Mouse (Mus musculus) midbrain, postnatal 0 days (tissue): ENCODE data around the gene Mrpl41. TPM values are rescaled to one million over a fixed set of nuclear protein-coding genes. Genes with fewer than 3 reads are reported as not detected.
A peak's percentile ranks its signal among the peaks of the same experiment; 100 is the strongest.
"Not testable (repeated sequence)": the region's sequence is repeated elsewhere in the genome, so short reads cannot be mapped to it uniquely, and the experiment has no call there.

Source experiments
- ATAC-seq: fragments of 200-750 bp; cut with Nextera tagmentation; 2 replicates; pipeline ENCODE4 v1.8.0; 2017; ENCODE audit warnings: moderate number of reproducible peaks, mild to moderate bottlenecking, moderate TSS enrichment, moderate library complexity; ENCODE audit not compliant: low FRiP score
- DNase-seq: peaks from one replicate; pipeline ENCODE4 v3.0.0-alpha.2; 2015; ENCODE audit warnings: low spot score
- H3K27ac ChIP-seq: fragments of 300-500 bp; sonication (generic); 2 replicates; pipeline ENCODE4 v1.5.1; 2014; ENCODE audit warnings: low read depth, mild to moderate bottlenecking, low read length, mixed read lengths
- H3K27me3 ChIP-seq: fragments of 300-500 bp; sonication (generic); 2 replicates; pipeline ENCODE4 v1.6.1; 2014; ENCODE audit warnings: low read length, control low read depth, mixed read lengths; ENCODE audit not compliant: insufficient read depth
- H3K36me3 ChIP-seq: fragments of 300-500 bp; sonication (generic); 2 replicates; pipeline ENCODE4 v1.6.1; 2014; ENCODE audit warnings: low read length, control low read depth, mixed read lengths; ENCODE audit not compliant: insufficient read depth
- H3K4me1 ChIP-seq: fragments of 300-500 bp; sonication (generic); 2 replicates; pipeline ENCODE4 v1.6.1; 2014; ENCODE audit warnings: mild to moderate bottlenecking, control low read depth, antibody characterized with exemption, low read length, mixed read lengths; ENCODE audit not compliant: insufficient read depth
- H3K4me2 ChIP-seq: fragments of 300-500 bp; sonication (generic); 2 replicates; pipeline ENCODE4 v1.6.1; 2014; ENCODE audit warnings: low read depth, mild to moderate bottlenecking, low read length, mixed read lengths; ENCODE audit not compliant: poor library complexity, severe bottlenecking
- H3K4me3 ChIP-seq: fragments of 300-500 bp; sonication (generic); 2 replicates; pipeline ENCODE4 v1.5.1; 2014; ENCODE audit warnings: low read depth, mild to moderate bottlenecking, low read length, moderate library complexity
- H3K9ac ChIP-seq: fragments of 300-500 bp; sonication (generic); replicated peaks from 2 replicates; pipeline ENCODE4 v1.6.1; 2014; ENCODE audit warnings: mild to moderate bottlenecking, low read length, moderate library complexity, mixed read lengths; ENCODE audit not compliant: poor library complexity, severe bottlenecking
- H3K9me3 ChIP-seq: fragments of 300-500 bp; sonication (generic); 2 replicates; pipeline ENCODE4 v1.6.1; 2016; ENCODE audit warnings: low read length, control low read depth
- CTCF ChIP-seq: IDR thresholded peaks from 2 replicates; pipeline ENCODE4 v1.5.1; 2016; ENCODE audit warnings: antibody characterized with exemption, mild to moderate bottlenecking
- WGBS: fragments of 180-500 bp; shearing (Covaris S2); extraction: QIAGEN DNeasy Blood & Tissue Kit; methylation state at CpG from one replicate; pipeline ENCODE4 v1.1.7; 2014; 5-methylcytosine and 5-hydroxymethylcytosine counted together
- polyA plus RNA-seq: library from polyadenylated mRNA; unstranded; fragments of >200 nt; fragmentation: Nextera tagmentation; extraction: Ambion mirVana; gene quantifications from 2 replicates; pipeline ENCODE4 v1.2.1, GENCODE M21; 2015
- total RNA-seq: library from RNA; depleted of rRNA; stranded (reverse); fragments of >200 nt; gene quantifications from 2 replicates; pipeline ENCODE4 v1.2.3, GENCODE M21; 2014

Gene Mrpl41
- total and polyA plus RNA-seq, 2 experiments from 2014 or later: 68.1 to 183 TPM

- peak; percentile 68 for TF ChIP-seq CTCF
- DNase-seq (peak; percentile 20), ATAC-seq (no peak)
- Histone ChIP-seq H3K27me3 (no peaks in the 10 kb centered on the region), H3K4me1 (no peaks in the 10 kb centered on the region), H3K4me2 (no peak overlapping the region), H3K36me3 (no peaks in the 10 kb centered on the region), H3K4me3 (no peak overlapping the region), H3K9me3 (no peaks in the 10 kb centered on the region), H3K9ac (no peak overlapping the region), H3K27ac (no peak overlapping the region)
- WGBS: 64% methylated on average over 3 of the region's 3 CpGs
These were observed 25.8 kb upstream of the Mrpl41 start for GRCm38 (mm10) chr2:25000544-25001235.

GRCm38 (mm10) chr2:24996471-24996870 is 21.6 kb upstream of the Mrpl41 start:
- no peaks in the 10 kb centered on the region for H3K27me3 ChIP-seq
- H3K4me3 ChIP-seq: no peak overlapping the region
- no peak for DNase-seq
- H3K36me3 ChIP-seq: no peaks in the 10 kb centered on the region
- H3K27ac ChIP-seq: no peak overlapping the region
- no peak overlapping the region for H3K9ac ChIP-seq
- no peaks in the 10 kb centered on the region for H3K9me3 ChIP-seq
- 88% methylated on average over 2 of the region's 2 CpGs for WGBS
- ATAC-seq: no peak
- TF ChIP-seq CTCF: no peak
- no peaks in the 10 kb centered on the region for H3K4me1 ChIP-seq
- no peak overlapping the region for H3K4me2 ChIP-seq

- Histone ChIP-seq H3K27me3 (no peaks in the 10 kb centered on the region), H3K9me3 (no peaks in the 10 kb centered on the region), H3K4me2 (no peak overlapping the region), H3K27ac (no peak overlapping the region), H3K4me3 (no peak overlapping the region), H3K36me3 (no peaks in the 10 kb centered on the region), H3K9ac (no peak overlapping the region), H3K4me1 (no peaks in the 10 kb centered on the region)
- TF ChIP-seq CTCF: no peak
- 92% methylated on average over 6 of the region's 6 CpGs for WGBS
- no peak for DNase-seq
- ATAC-seq: no peak
These were observed 20.4 kb upstream of the Mrpl41 start for GRCm38 (mm10) chr2:24995332-24995731.

- TF ChIP-seq CTCF: no peak
- H3K4me1 ChIP-seq: no peaks in the 10 kb centered on the region
- WGBS: 79% methylated on average over 2 of the region's 2 CpGs
- no peak for ATAC-seq
- H3K36me3 ChIP-seq: no peaks in the 10 kb centered on the region
- no peak overlapping the region for H3K9ac ChIP-seq
- H3K27ac ChIP-seq: no peak overlapping the region
- no peak overlapping the region for H3K4me2 ChIP-seq
- H3K27me3 ChIP-seq: no peaks in the 10 kb centered on the region
- H3K9me3 ChIP-seq: no peaks in the 10 kb centered on the region
- no peak overlapping the region for H3K4me3 ChIP-seq
- DNase-seq: no peak
These were observed 12.9 kb upstream of the Mrpl41 start for GRCm38 (mm10) chr2:24987762-24988161.

GRCm38 (mm10) chr2:24976960-24977359 is 2.1 kb upstream of the Mrpl41 start:
- no peak overlapping the region for H3K4me2 ChIP-seq
- no peak overlapping the region for H3K4me3 ChIP-seq
- no peaks in the 10 kb centered on the region for H3K9me3 ChIP-seq
- no peak for TF ChIP-seq CTCF
- DNase-seq (no peak), ATAC-seq (no peak)
- H3K9ac ChIP-seq: no peak overlapping the region
- WGBS: 95% methylated on average over 5 of the region's 5 CpGs
- peaks cover 3% of the 10 kb centered on the region; the same call in 1 of the 2 replicates for H3K36me3 ChIP-seq
- peaks cover 3% of the 10 kb centered on the region; the same call in 1 of the 2 replicates for H3K4me1 ChIP-seq
- no peak overlapping the region for H3K27ac ChIP-seq
- no peaks in the 10 kb centered on the region for H3K27me3 ChIP-seq

DNA sequence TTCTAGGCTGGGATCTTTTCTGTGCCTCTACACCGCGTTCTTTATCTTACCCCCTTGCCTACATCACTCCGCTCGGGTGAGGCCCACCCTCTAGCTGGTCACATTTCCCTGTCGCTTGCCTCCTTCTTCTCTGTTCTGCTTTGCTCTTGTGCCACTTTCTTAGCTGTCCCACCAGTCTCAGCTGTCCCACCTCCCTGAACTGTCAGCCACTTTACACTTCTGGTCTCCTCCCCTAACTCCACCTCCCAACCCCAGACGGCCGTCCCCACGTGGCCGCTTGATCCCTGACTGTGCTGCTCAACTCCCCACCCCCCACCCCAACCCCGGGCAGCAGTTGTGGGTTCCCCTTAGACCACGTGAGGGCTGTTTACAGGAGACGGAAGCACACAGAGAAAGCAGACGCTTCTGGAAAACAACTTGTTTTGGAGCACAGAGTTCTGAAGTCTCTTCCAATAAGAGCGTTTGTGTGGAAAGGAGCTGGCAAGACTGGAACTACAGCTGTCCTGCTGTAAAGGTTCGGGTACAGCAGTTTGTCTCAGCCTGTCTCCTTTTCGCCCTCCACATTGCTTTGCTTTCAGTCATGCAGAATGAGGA is 903 bp upstream of the Mrpl41 start, which contains the start of gene Pnpla7:
Gene Pnpla7, plus strand, starts transcription at position 330 of the 594 bp plus-strand sequence.
- Histone ChIP-seq H3K27me3 (no peaks in the 10 kb centered on the region), H3K4me2 (peak within 1 kb of the TSS; percentile 94), H3K9me3 (no peaks in the 10 kb centered on the region), H3K4me1 (peaks cover 3% of the 10 kb centered on the region; the same call in 1 of the 2 replicates), H3K36me3 (peaks cover 3% of the 10 kb centered on the region; the same call in 1 of the 2 replicates), H3K4me3 (peak within 1 kb of the TSS; percentile 48), H3K27ac (peak within 1 kb of the TSS; percentile 84), H3K9ac (peak within 1 kb of the TSS; percentile 72)
- WGBS: 0% methylated on average over 16 of the region's 16 CpGs
- peak; percentile 57 for DNase-seq
- peak; percentile 50 for ATAC-seq
- no peak for TF ChIP-seq CTCF

- peak overlapping the region; percentile 94 for H3K4me2 ChIP-seq
- not testable (repeated sequence) for H3K9me3 ChIP-seq, H3K4me1 ChIP-seq, DNase-seq, H3K27me3 ChIP-seq, ATAC-seq
- H3K36me3 ChIP-seq: peaks cover 16% of the 10 kb centered on the region
- H3K9ac ChIP-seq: peak overlapping the region; percentile 72
- peak overlapping the region; percentile 77 for H3K27ac ChIP-seq
- WGBS: under 1% methylated on average over 17 of the region's 17 CpGs
- H3K4me3 ChIP-seq: peak overlapping the region; percentile 48
These were observed 446 bp downstream of the Mrpl41 start for GRCm38 (mm10) chr2:24974452-24974851.
